Mouse (Mus musculus) heart, adult 2 months (tissue): ENCODE data around the gene Efhd1. TPM values are rescaled to one million over a fixed set of nuclear protein-coding genes. Genes with fewer than 3 reads are reported as not detected.

Experiments used
- DNase-seq, 2 experiments: peaks; one replicate each; pipeline ENCODE4 v3.0.0; 2021
- H3K27ac ChIP-seq: fragments of 200-600 bp; 2 replicates; pipeline ENCODE4 v1.8.1; 2022
- H3K27me3 ChIP-seq: fragments of 200-500 bp; 2 replicates; pipeline ENCODE4 v1.6.1; 2012; ENCODE audit warnings: mild to moderate bottlenecking, low read length, inconsistent platforms, mixed read lengths; ENCODE audit not compliant: control insufficient read depth, insufficient read depth
- H3K36me3 ChIP-seq: fragments of 200-500 bp; 2 replicates; pipeline ENCODE4 v1.6.1; 2012; ENCODE audit warnings: low read length, inconsistent platforms; ENCODE audit not compliant: control insufficient read depth, insufficient read depth
- H3K4me1 ChIP-seq: fragments of 200-500 bp; 2 replicates; pipeline ENCODE4 v1.6.1; 2011; ENCODE audit warnings: low read length; ENCODE audit not compliant: control insufficient read depth, insufficient read depth
- H3K4me3 ChIP-seq: fragments of 200-600 bp; 2 replicates; pipeline ENCODE4 v1.8.1; 2022
- H3K79me2 ChIP-seq: fragments of 200-500 bp; replicated peaks from 2 replicates; pipeline ENCODE4 v1.6.1; 2012; ENCODE audit warnings: mild to moderate bottlenecking, inconsistent platforms, low read length, moderate library complexity, mixed read lengths; ENCODE audit not compliant: control insufficient read depth, insufficient read depth
- H3K9ac ChIP-seq: fragments of 200-500 bp; 2 replicates; pipeline ENCODE4 v1.6.1; 2012; ENCODE audit warnings: low read depth, mild to moderate bottlenecking, control low read depth, inconsistent platforms, low read length, mixed read lengths
- CTCF ChIP-seq: fragments of 200-600 bp; IDR thresholded peaks from 2 replicates; pipeline ENCODE4 v1.8.1; 2022; ENCODE audit warnings: antibody characterized with exemption, mild to moderate bottlenecking, moderate library complexity
- EP300 ChIP-seq: fragments of 200-500 bp; IDR thresholded peaks from 2 replicates; pipeline ENCODE4 v1.6.1; 2011; ENCODE audit warnings: low read depth, low read length, control low read depth; ENCODE audit not compliant: insufficient read depth
- POLR2A ChIP-seq: fragments of 200-500 bp; IDR thresholded peaks from 2 replicates; pipeline ENCODE4 v1.6.1; 2011; ENCODE audit warnings: mild to moderate bottlenecking, low read depth, low read length, control low read depth; ENCODE audit not compliant: insufficient read depth
- WGBS: fragments of 180-500 bp; shearing (Covaris S2); methylation state at CpG from one replicate; pipeline ENCODE4 v1.1.7; 2018; 5-methylcytosine and 5-hydroxymethylcytosine counted together
- intact Hi-C: fragments of 180-260 bp; cut with DNase I; formaldehyde crosslinking; loops from one replicate; pipeline ENCODE4 v1.15.1; 2025
- long read RNA-seq: library from polyadenylated mRNA; stranded (forward); transcript quantifications from one replicate; pipeline ENCODE4 v2.0.0, GENCODE M21; 2021
- polyA plus RNA-seq: library from polyadenylated mRNA; depleted of rRNA; stranded (reverse); fragments of >200 nt; gene quantifications from 2 replicates; pipeline ENCODE4 v1.2.3, GENCODE M21; 2012; rRNA removed
- total RNA-seq, 2 experiments: library from RNA; stranded (reverse); gene quantifications; 2 replicates each; pipeline ENCODE4 v1.2.3; 2021

Gene Efhd1
- total RNA-seq (1 to 10 TPM; 3.1 to 5.1 TPM), polyA plus RNA-seq (6.6 and 12.3 TPM in 2 replicates)
- long read RNA-seq, transcript Efhd1-201 (4 exons, 1,854 nt): major isoform, 6 of 9 reads
- long read RNA-seq, partial matches to known transcripts: 0 of 9 reads
- long read RNA-seq, other reads (novel, unspliced or antisense): 2 of 9 reads

- Histone ChIP-seq H3K27ac (no peak within 1 kb of the TSS), H3K79me2 (no peaks in the 10 kb centered on the region), H3K9ac (peak within 1 kb of the TSS; percentile 61), H3K27me3 (peaks cover 13% of the 10 kb centered on the region), H3K4me1 (no peaks in the 10 kb centered on the region), H3K4me3 (peak within 1 kb of the TSS; percentile 60), H3K36me3 (no peaks in the 10 kb centered on the region)
- TF ChIP-seq EP300 (no peak), POLR2A (no peak), CTCF (no peak)
- intact Hi-C loops: no loop called here
- DNase-seq: peak; percentile 35 to 55
- WGBS: 1% methylated on average over 70 of the region's 70 CpGs
Measured at GRCm38 (mm10) chr1:87264134-87265006, at the start of gene Efhd1. TSS of gene Efhd1 (plus strand) at chr1:87264363.

- no peak for TF ChIP-seq EP300
- no peak for TF ChIP-seq POLR2A
- TF ChIP-seq CTCF: no peak
- Histone ChIP-seq H3K36me3 (peaks cover 21% of the 10 kb centered on the region), H3K9ac (peak overlapping the region; percentile 31), H3K4me3 (peak overlapping the region; percentile 55), H3K27ac (peak overlapping the region; percentile 96), H3K79me2 (peaks cover 5% of the 10 kb centered on the region), H3K4me1 (peaks cover 10% of the 10 kb centered on the region), H3K27me3 (no peaks in the 10 kb centered on the region)
- 9% methylated on average over 4 of the region's 4 CpGs for WGBS
- intact Hi-C loops: no loop called here
- DNase-seq: no peak
Measured at GRCm38 (mm10) chr1:87214748-87215147, 49.4 kb upstream of the Efhd1 start.

- peak; percentile 80 for TF ChIP-seq CTCF
- no peak for TF ChIP-seq EP300
- Histone ChIP-seq H3K4me1 (peaks cover 10% of the 10 kb centered on the region), H3K79me2 (peaks cover 5% of the 10 kb centered on the region), H3K9ac (no peak overlapping the region), H3K36me3 (peaks cover 29% of the 10 kb centered on the region), H3K27ac (no peak overlapping the region), H3K27me3 (no peaks in the 10 kb centered on the region), H3K4me3 (no peak overlapping the region)
- 47% methylated on average over 3 of the region's 3 CpGs for WGBS
- DNase-seq: no peak
- intact Hi-C loops: no loop called here
Measured at GRCm38 (mm10) chr1:87217938-87218337, 46.2 kb upstream of the Efhd1 start.

DNA sequence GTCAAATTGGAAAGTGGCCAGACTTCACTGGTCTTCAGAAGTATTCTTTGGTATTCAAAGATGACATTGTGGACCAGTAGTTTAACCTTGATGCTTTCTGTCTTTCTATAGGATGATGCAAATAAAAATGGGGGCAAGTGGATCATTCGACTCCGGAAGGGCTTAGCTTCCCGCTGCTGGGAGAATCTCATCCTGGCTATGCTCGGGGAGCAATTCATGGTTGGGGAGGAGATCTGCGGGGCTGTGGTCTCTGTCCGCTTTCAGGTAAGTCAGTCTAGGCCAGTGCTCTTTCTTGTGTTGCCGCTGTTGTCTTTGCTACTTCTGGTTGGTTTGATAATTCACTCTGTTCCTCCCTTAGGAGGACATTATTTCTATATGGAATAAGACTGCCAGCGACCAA lies 38.4 kb upstream of the Efhd1 start:
- no peak for DNase-seq
- Histone ChIP-seq H3K4me1 (no peaks in the 10 kb centered on the region), H3K27ac (no peak overlapping the region), H3K27me3 (no peaks in the 10 kb centered on the region), H3K79me2 (no peaks in the 10 kb centered on the region), H3K36me3 (peaks cover 8% of the 10 kb centered on the region), H3K4me3 (no peak overlapping the region), H3K9ac (no peak overlapping the region)
- intact Hi-C loops: loop anchor here (10.0 kb wide), 1 partner anchor 1161 kb away; the partner anchor contains the start of gene Psmd1
- TF ChIP-seq EP300 (no peak), POLR2A (no peak), CTCF (no peak)
- WGBS: 93% methylated on average over 8 of the region's 8 CpGs

- WGBS: 97% methylated on average over 1 of the region's 1 CpGs
- Histone ChIP-seq H3K4me3 (no peak overlapping the region), H3K79me2 (no peaks in the 10 kb centered on the region), H3K4me1 (no peaks in the 10 kb centered on the region), H3K27ac (no peak overlapping the region), H3K9ac (no peak overlapping the region), H3K36me3 (peaks cover 5% of the 10 kb centered on the region), H3K27me3 (no peaks in the 10 kb centered on the region)
- no peak for DNase-seq
- no peak for TF ChIP-seq EP300
- no peak for TF ChIP-seq CTCF
- TF ChIP-seq POLR2A: no peak
- intact Hi-C loops: loop anchor here (10.0 kb wide), 1 partner anchor 1162 kb away; the partner anchor contains the start of gene Psmd1
Measured at GRCm38 (mm10) chr1:87226409-87227159, 37.6 kb upstream of the Efhd1 start.
